Mouse (Mus musculus): ENCODE data around the gene Wscd1. TPM values are rescaled to one million over a fixed set of nuclear protein-coding genes. Genes with fewer than 3 reads are reported as not detected.
A peak's percentile ranks its signal among the peaks of the same experiment; 100 is the strongest.

The Wscd1 gene
- total RNA-seq, 4 experiments from 2014 or later = 108 to 120 (median 117) TPM

- DNase-seq (ENCODE audit: low spot score in 2 of 2) = no peak
Measured at GRCm38 (mm10) chr11:71769744-71770143, 20.0 kb downstream of the Wscd1 start.

DNA sequence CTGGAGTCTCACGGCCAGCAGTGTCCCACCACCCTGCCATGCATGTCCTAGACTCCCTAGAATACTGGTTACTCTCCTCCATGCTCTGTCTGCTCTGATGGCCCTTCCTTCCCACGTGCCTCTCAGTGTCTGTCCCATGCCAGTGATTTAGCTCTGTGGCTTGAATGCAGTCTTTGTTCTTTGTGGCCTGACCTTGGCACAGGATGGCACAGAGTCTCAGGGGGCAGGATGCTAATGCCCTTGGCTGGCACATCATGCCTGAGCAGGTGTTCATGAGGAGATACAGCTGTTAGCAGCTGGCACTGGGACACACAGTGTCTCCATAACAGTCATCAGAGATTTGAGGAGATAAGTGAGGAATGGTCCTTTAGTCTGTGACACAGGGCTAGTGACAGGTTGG is 20.8 kb downstream of the Wscd1 start:
- DNase-seq (ENCODE audit: low spot score in 2 of 2) = peak; percentile 63 to 84

DNA sequence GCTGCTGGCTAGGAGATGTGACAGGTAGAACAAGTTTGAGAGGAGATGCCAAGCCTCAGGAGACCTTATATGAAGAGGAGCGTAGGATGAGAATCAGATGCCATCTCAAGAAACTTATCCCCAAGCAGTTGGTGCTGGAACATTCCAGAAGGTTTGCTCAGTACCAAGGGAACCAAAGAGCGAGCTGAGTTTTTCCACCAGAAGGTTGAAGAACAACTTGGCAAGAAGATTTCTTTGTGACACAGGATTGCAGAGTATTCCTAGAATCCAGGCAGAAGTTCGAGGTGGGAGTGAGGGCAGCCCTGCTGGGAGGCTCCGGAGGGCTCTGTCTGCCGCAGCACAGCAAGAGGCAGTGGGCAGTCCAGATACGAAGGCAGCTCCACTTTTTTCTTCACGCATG is 21.4 kb downstream of the Wscd1 start:
- peak in 1 of 2 experiments; percentile 72 for DNase-seq (ENCODE audit: low spot score in 2 of 2)

DNA sequence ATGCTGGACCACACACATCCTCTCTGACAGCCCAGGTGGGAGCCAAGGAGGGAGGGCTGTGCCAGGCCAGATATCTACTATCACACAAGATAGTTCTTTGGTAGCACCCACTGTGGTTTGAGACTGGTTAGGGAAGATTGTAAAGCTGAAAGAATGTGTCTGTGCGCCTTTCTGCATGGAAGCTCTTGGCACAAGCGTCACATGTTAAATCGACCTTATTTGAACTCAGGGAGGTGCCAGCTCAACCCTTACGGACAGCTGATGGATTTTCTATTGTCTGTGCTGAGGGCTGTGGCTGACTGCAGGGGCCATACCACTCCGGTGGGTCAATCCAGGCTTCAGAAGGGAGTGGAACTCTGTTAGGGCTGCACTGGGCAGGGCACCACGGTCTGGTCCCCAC is 22.3 kb downstream of the Wscd1 start:
- no peak for DNase-seq (ENCODE audit: low spot score in 2 of 2)

GRCm38 (mm10) chr11:71772802-71773201 is 23.1 kb downstream of the Wscd1 start:
- DNase-seq (ENCODE audit: low spot score in 2 of 2) = no peak

- DNase-seq (ENCODE audit: low spot score in 2 of 2) = no peak
Measured at GRCm38 (mm10) chr11:71773986-71774767, 24.5 kb downstream of the Wscd1 start.

DNA sequence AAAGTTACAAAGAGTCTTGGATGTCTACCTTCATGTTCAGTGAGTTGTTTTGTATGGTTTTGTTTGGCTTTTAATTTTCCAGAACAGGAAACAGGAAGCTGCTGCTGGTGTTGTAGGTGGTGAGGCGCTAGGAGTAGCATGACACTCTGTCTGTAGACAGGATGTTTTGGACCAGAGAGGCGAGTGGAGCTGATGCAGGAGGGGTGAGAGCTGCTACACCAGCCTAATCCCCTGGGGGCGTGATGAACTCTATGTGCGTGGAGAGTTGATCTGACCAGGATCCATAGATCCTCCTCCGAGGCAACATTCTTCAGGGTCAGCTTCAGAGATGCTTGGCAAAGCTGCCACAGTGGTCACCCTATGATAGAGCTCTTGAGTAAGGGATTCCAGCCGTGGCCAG is 25.3 kb downstream of the Wscd1 start:
- DNase-seq (ENCODE audit: low spot score in 2 of 2) = no peak

GRCm38 (mm10) chr11:71779642-71780041 is 29.9 kb downstream of the Wscd1 start:
- no peak for DNase-seq (ENCODE audit: low spot score in 2 of 2)

- no peak for DNase-seq (ENCODE audit: low spot score in 2 of 2)
Measured at GRCm38 (mm10) chr11:71781737-71782354, 32.1 kb downstream of the Wscd1 start.

DNA sequence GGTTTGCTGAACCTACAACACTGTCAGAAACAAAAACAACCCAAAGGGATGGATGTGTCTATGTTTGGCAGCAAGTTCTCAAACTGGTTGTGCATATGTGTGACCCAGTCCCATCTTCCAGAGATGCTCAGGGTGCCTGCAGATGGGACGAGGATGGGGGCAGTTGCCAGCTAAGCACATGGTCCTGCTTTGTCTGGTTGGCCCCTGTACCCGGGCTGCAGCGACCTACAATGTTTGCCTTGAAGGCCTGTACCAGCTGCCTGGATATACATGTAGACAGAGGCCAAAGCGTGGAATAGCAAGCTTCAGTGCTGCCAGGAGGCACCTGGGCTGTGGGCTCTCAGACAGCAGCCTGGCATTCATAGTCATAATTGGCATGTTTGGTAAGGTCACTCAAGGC is 35.8 kb downstream of the Wscd1 start:
- no peak for DNase-seq (ENCODE audit: low spot score in 2 of 2)

DNA sequence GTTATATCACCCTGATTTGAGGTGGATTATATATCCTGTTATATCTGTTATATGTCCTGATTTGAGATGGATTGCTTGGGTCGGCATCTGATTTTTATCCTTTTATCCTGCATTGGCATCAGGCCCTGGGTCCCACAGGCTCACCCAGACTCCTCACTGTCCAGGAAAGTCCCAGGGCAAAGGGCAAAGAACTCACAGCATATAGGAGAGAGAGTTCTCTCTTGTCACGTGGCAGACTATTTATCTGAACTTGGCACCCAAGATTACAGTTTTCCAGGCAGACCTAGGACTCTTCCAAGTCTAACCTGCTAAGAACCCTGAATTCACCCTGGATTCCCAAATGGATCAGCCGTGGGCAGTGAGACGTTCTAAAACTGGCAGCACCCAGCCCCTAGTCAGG is 38.5 kb downstream of the Wscd1 start:
- no peak for DNase-seq (ENCODE audit: low spot score in 2 of 2)

DNA sequence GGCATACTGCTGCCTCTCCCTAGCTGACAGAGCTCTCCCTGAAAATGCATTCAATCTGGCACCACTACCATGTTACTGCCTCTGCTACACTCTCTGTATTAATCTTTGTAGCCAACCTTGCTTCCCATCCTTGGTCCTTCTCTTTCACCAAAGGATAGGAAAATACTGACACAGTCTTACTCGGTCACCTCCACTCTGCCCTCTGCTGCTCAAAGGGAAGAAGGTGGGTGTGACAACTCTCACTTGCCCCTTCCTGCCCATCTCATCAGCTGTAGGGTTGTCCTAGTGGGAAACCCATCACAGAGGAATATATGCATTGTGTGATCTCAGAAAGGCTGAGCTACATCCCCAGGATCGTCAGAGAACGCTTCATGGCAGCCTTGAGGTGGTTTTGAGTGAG is 40.5 kb downstream of the Wscd1 start:
- DNase-seq (ENCODE audit: low spot score in 2 of 2) = no peak

DNA sequence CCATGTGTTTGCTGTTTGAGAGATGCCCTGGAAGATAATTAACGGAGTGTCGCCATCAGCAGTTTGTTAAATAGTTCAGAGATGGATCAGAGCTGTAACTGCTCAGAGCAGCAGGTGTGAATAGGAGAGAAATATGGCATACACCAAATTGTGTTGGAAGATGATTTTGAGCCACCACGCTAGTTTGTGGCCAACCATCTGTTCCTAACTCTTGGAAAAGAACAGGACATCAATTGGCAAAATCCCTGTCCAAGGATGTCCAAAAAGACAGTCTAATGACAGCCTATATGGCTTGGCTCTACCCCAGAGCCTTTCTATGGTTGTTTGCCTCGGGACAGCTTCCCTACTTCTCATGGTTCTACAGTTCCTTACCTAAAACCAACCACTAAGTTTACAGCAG is 49.5 kb downstream of the Wscd1 start:
- peak in 1 of 2 experiments; percentile 17 for DNase-seq (ENCODE audit: low spot score in 2 of 2)

GRCm38 (mm10) chr11:71808521-71808920 is 58.8 kb downstream of the Wscd1 start:
- no peak for DNase-seq (ENCODE audit: low spot score in 2 of 2)

- no peak for DNase-seq (ENCODE audit: low spot score in 2 of 2)
Measured at GRCm38 (mm10) chr11:71811828-71812227, 62.1 kb downstream of the Wscd1 start.

GRCm38 (mm10) chr11:71812921-71813320 is 63.2 kb downstream of the Wscd1 start:
- DNase-seq (ENCODE audit: low spot score in 2 of 2) = no peak

GRCm38 (mm10) chr11:71814511-71814910 is 64.8 kb downstream of the Wscd1 start:
- DNase-seq (ENCODE audit: low spot score in 2 of 2) = no peak

DNA sequence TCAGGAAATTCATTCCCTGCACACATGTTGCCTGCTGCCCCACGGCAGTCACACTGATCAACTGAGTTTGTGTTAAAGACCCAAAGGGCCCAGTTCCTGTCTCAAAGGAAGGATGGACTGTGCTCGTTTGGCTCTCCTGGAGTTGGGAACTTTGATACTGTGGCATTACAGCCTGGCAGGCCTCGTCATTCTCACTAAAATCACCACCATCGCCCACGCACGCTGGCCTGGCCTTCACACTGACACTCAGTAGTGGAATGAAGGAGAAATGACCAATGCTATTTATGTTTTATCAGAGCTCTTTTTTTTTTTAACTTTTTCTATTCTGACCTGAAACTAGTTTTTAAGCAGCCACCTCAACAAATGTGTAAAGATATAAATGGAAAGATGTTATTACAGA is 65.6 kb downstream of the Wscd1 start:
- no peak for DNase-seq (ENCODE audit: low spot score in 2 of 2)

DNA sequence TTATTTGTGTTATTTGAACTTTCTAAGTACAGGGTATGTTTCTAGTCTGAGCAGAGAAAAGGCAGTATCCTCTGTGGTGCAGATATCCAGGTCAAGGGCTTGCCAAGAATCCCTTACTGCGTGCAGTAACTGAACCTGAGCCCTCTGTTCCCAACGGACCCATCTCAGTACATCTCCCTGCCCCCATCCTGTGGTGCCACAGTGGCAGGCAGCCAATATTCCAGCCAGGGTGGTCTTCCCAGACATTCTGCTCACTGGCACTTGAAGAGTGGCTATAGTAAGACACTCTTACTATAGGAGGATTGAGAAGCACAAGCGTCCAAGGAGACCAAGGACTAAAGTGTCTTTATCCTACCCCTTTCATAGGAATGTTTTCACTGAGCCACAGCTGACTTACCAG is 67.2 kb downstream of the Wscd1 start:
- DNase-seq (ENCODE audit: low spot score in 2 of 2) = no peak

GRCm38 (mm10) chr11:71817341-71817740 is 67.6 kb downstream of the Wscd1 start:
- DNase-seq (ENCODE audit: low spot score in 2 of 2) = no peak

GRCm38 (mm10) chr11:71818111-71818510 is 68.4 kb downstream of the Wscd1 start:
- no peak for DNase-seq (ENCODE audit: low spot score in 2 of 2)

DNA sequence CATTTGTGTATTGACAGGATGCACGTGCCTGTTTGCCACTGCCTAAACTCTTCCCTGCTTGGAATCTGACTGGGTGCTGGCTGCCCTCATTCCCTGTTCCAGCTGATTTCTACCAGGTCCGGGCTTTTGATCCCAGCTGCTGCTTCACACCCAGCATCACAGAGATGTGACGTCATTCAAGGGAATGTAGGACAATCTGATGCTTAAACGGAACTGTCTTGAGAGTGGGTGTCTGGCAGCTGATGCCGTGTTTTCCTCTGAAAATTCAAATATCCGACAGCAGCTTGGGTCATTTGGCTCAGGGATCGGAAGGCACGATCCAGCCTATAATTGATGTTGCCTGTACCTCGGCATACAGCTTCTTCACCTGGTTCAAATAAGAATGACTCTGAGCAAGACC is 70.2 kb downstream of the Wscd1 start:
- no peak for DNase-seq (ENCODE audit: low spot score in 2 of 2)

DNA sequence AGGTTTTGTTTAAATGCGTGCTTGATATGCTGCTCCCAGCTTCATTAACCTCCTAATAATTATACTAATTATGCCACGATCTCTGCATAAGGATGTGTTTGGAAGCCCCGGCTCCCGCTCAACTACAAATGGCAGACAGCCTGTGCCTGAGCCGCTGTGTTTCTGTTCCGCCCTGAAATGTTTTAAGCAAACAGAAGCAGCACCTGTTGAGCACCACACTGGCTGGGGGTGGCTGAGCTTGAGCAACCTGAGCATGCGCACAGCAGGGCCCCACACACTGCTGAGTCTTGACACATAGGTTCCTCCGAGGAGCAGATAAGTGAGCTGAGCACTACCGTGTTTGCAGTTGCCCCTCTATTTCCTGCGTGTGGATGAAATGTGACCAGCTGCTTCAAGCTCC is 71.1 kb downstream of the Wscd1 start:
- peak in 1 of 2 experiments; percentile 17 for DNase-seq (ENCODE audit: low spot score in 2 of 2)
